Mouse (Mus musculus) neural tube, embryonic 14.5 days (tissue): ENCODE data around the gene Polr1e. TPM values are rescaled to one million over a fixed set of nuclear protein-coding genes. Genes with fewer than 3 reads are reported as not detected.
A peak's percentile ranks its signal among the peaks of the same experiment; 100 is the strongest.
"Not testable (repeated sequence)": the region's sequence is repeated elsewhere in the genome, so short reads cannot be mapped to it uniquely, and the experiment has no call there.

ENCODE experiments used
- ATAC-seq: fragments of 200-750 bp; cut with Nextera tagmentation; 2 replicates; pipeline ENCODE4 v1.8.0; 2017; ENCODE audit warnings: low read depth, mild to moderate bottlenecking, moderate TSS enrichment, moderate library complexity
- H3K27ac ChIP-seq: fragments of 300-500 bp; sonication (generic); 2 replicates; pipeline ENCODE4 v1.5.1; 2014; ENCODE audit warnings: low read depth, mild to moderate bottlenecking, control low read depth, low read length, moderate library complexity, mixed read lengths
- H3K27me3 ChIP-seq: fragments of 300-500 bp; sonication (generic); 2 replicates; pipeline ENCODE4 v1.6.1; 2014; ENCODE audit warnings: low read length; ENCODE audit not compliant: control insufficient read depth, insufficient read depth
- H3K36me3 ChIP-seq: fragments of 300-500 bp; sonication (generic); 2 replicates; pipeline ENCODE4 v1.6.1; 2014; ENCODE audit warnings: low read length, mixed read lengths; ENCODE audit not compliant: control insufficient read depth, insufficient read depth
- H3K4me1 ChIP-seq: fragments of 300-500 bp; sonication (generic); 2 replicates; pipeline ENCODE4 v1.6.1; 2014; ENCODE audit warnings: low read length; ENCODE audit not compliant: control insufficient read depth, insufficient read depth
- H3K4me2 ChIP-seq: fragments of 300-500 bp; sonication (generic); 2 replicates; pipeline ENCODE4 v1.6.1; 2014; ENCODE audit warnings: mild to moderate bottlenecking, low read depth, low read length, control low read depth
- H3K4me3 ChIP-seq: fragments of 300-500 bp; sonication (generic); 2 replicates; pipeline ENCODE4 v1.5.1; 2014; ENCODE audit warnings: low read depth, low read length, control low read depth, mixed read lengths
- H3K9ac ChIP-seq: fragments of 300-500 bp; sonication (generic); replicated peaks from 2 replicates; pipeline ENCODE4 v1.6.1; 2014; ENCODE audit warnings: low read depth, mild to moderate bottlenecking, control low read depth, low read length, mixed read lengths
- H3K9me3 ChIP-seq: fragments of 300-500 bp; sonication (generic); 2 replicates; pipeline ENCODE4 v1.6.1; 2016; ENCODE audit warnings: low read length; ENCODE audit not compliant: control insufficient read depth
- WGBS: fragments of 180-500 bp; shearing (Covaris S2); extraction: QIAGEN DNeasy Blood & Tissue Kit; methylation state at CpG from one replicate; pipeline ENCODE4 v1.1.7; 2014; 5-methylcytosine and 5-hydroxymethylcytosine counted together
- polyA plus RNA-seq: library from polyadenylated mRNA; unstranded; fragments of >200 nt; fragmentation: Nextera tagmentation; extraction: Ambion mirVana; gene quantifications from 2 replicates; pipeline ENCODE4 v1.2.1, GENCODE M21; 2014

The Polr1e gene
- polyA plus RNA-seq, 1 experiment from 2014 or later = 36.3 TPM

GRCm38 (mm10) chr4:44979794-44980338, 38.5 kb upstream of the Polr1e start:
- H3K9ac ChIP-seq = no peak overlapping the region
- no peaks in the 10 kb centered on the region for H3K36me3 ChIP-seq
- H3K27ac ChIP-seq = no peak overlapping the region
- H3K4me3 ChIP-seq = no peak overlapping the region
- no peaks in the 10 kb centered on the region for H3K27me3 ChIP-seq
- peaks cover 9% of the 10 kb centered on the region; the same call in 1 of the 2 replicates for H3K4me1 ChIP-seq
- ATAC-seq = peak; percentile 12; the same call in 1 of the 2 replicates
- H3K9me3 ChIP-seq = no peaks in the 10 kb centered on the region
- H3K4me2 ChIP-seq = no peak overlapping the region
- 71% methylated on average over 7 of the region's 7 CpGs for WGBS

- Histone ChIP-seq H3K9me3 (no peaks in the 10 kb centered on the region), H3K27me3 (no peaks in the 10 kb centered on the region), H3K4me2 (peak within 1 kb of the TSS; percentile 71), H3K4me1 (peaks cover 9% of the 10 kb centered on the region; the same call in 1 of the 2 replicates), H3K27ac (peak within 1 kb of the TSS; percentile 4; the same call in 1 of the 2 replicates), H3K9ac (peak within 1 kb of the TSS; percentile 64), H3K36me3 (no peaks in the 10 kb centered on the region), H3K4me3 (peak within 1 kb of the TSS; percentile 50)
- ATAC-seq = peak; percentile 92
- WGBS = 1% methylated on average over 40 of the region's 40 CpGs
Measured at GRCm38 (mm10) chr4:44981280-44981973, 37.0 kb upstream of the Polr1e start, which contains the start of gene Grhpr. Gene Grhpr (plus strand): TSS chr4:44981395.

- H3K4me1 ChIP-seq = peaks cover 9% of the 10 kb centered on the region; the same call in 1 of the 2 replicates
- ATAC-seq = no peak
- H3K9ac ChIP-seq = peak overlapping the region; percentile 64
- no peak overlapping the region for H3K27ac ChIP-seq
- no peaks in the 10 kb centered on the region for H3K27me3 ChIP-seq
- no peaks in the 10 kb centered on the region for H3K9me3 ChIP-seq
- no peaks in the 10 kb centered on the region for H3K36me3 ChIP-seq
- H3K4me2 ChIP-seq = peak overlapping the region; percentile 71
- H3K4me3 ChIP-seq = peak overlapping the region; percentile 50
- WGBS = 22% methylated on average over 5 of the region's 5 CpGs
Measured at GRCm38 (mm10) chr4:44981974-44982287, 36.5 kb upstream of the Polr1e start.

DNA sequence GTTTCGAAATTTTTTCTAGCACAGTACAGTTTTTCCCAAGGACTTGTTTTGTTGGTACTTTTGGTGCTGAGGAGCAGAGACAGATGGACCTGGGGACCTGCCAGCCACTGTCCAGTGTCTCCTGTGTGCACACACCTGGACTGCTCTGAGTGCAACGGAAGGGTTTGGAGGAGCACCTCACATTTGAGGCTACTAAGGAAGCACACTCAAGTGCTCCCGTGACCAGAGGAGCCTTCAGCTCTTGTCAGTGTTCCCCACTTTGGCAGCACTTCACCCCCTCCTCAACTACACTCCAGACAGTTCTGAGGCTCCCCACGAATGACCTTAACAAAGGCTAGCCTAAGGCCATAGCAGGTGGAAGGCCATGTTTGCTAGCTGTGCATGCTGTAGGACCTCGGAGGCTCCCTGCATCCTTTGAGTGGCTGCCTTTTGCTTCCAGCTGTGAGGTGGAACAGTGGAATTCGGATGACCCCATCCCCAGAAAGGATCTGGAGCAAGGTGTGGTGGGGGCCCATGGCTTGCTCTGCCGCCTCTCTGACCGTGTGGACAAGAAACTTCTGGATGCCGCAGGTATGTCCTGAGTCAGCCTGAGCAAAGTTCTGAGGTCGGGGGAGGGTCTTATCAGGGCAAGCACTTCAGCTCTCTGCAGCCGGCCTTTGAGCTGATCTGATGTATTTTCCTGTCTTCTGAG, 35.8 kb upstream of the Polr1e start:
- H3K27me3 ChIP-seq = no peaks in the 10 kb centered on the region
- no peak overlapping the region for H3K4me3 ChIP-seq
- H3K4me1 ChIP-seq = peaks cover 9% of the 10 kb centered on the region; the same call in 1 of the 2 replicates
- H3K27ac ChIP-seq = no peak overlapping the region
- no peak overlapping the region for H3K9ac ChIP-seq
- ATAC-seq = no peak
- no peaks in the 10 kb centered on the region for H3K9me3 ChIP-seq
- no peaks in the 10 kb centered on the region for H3K36me3 ChIP-seq
- no peak overlapping the region; the same call in 1 of the 2 replicates for H3K4me2 ChIP-seq
- WGBS = 78% methylated on average over 11 of the region's 11 CpGs

GRCm38 (mm10) chr4:44983131-44983740, 35.1 kb upstream of the Polr1e start:
- 90% methylated on average over 10 of the region's 10 CpGs for WGBS
- H3K9ac ChIP-seq = no peak overlapping the region
- ATAC-seq = no peak
- H3K27ac ChIP-seq = no peak overlapping the region
- peaks cover 9% of the 10 kb centered on the region; the same call in 1 of the 2 replicates for H3K4me1 ChIP-seq
- no peaks in the 10 kb centered on the region for H3K9me3 ChIP-seq
- H3K4me2 ChIP-seq = no peak overlapping the region
- H3K4me3 ChIP-seq = no peak overlapping the region
- no peaks in the 10 kb centered on the region for H3K36me3 ChIP-seq
- no peaks in the 10 kb centered on the region for H3K27me3 ChIP-seq

- ATAC-seq = no peak
- H3K4me1 ChIP-seq = no peaks in the 10 kb centered on the region
- H3K4me2 ChIP-seq = no peak overlapping the region
- WGBS = 91% methylated on average over 5 of the region's 5 CpGs
- no peak overlapping the region for H3K27ac ChIP-seq
- no peak overlapping the region for H3K9ac ChIP-seq
- H3K9me3 ChIP-seq = no peaks in the 10 kb centered on the region
- H3K27me3 ChIP-seq = no peaks in the 10 kb centered on the region
- no peak overlapping the region for H3K4me3 ChIP-seq
- peaks cover 26% of the 10 kb centered on the region for H3K36me3 ChIP-seq
Measured at GRCm38 (mm10) chr4:44990560-44990959, 27.8 kb upstream of the Polr1e start.

DNA sequence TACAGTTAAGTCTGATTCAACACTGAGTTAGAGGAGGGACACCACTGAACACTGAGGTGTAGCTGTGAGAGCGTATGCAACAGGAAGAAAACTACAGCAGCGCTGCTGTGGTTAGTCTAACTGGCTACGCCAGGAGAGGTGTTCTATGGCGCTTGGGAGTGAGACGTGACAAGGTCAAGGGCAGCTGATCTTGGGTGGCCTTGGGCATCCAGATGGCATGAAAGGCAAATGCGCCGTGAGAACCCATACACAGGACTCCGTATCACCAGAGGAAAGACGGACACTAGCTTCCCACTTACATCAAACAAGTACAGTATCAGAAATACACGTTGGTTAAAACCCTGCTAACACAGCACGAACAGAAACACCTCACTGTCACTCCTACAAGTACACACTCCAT, 26.1 kb upstream of the Polr1e start:
- not testable (repeated sequence) for ATAC-seq, H3K9me3 ChIP-seq, H3K27ac ChIP-seq, H3K4me2 ChIP-seq, H3K4me3 ChIP-seq, H3K27me3 ChIP-seq, H3K4me1 ChIP-seq, H3K9ac ChIP-seq
- peaks cover 26% of the 10 kb centered on the region for H3K36me3 ChIP-seq
- WGBS = 93% methylated on average over 11 of the region's 11 CpGs

GRCm38 (mm10) chr4:44993179-44993578, 25.2 kb upstream of the Polr1e start:
- H3K4me2 ChIP-seq, H3K27ac ChIP-seq, H3K9me3 ChIP-seq, H3K4me3 ChIP-seq, H3K4me1 ChIP-seq, H3K9ac ChIP-seq, H3K27me3 ChIP-seq, ATAC-seq: not testable (repeated sequence)
- H3K36me3 ChIP-seq = peaks cover 26% of the 10 kb centered on the region
- WGBS = 90% methylated on average over 13 of the region's 14 CpGs
